Mouse (Mus musculus) heart, embryonic 14.5 days (tissue): ENCODE data around the gene Msh5. TPM values are rescaled to one million over a fixed set of nuclear protein-coding genes. Genes with fewer than 3 reads are reported as not detected.

Experiments
- ATAC-seq: fragments of 200-750 bp; cut with Nextera tagmentation; 2 replicates; pipeline ENCODE4 v1.8.0; 2017; ENCODE audit warnings: low read depth, moderate TSS enrichment; ENCODE audit not compliant: insufficient number of reproducible peaks, insufficient read depth, low FRiP score
- H3K27ac ChIP-seq, 2 experiments: fragments of 200-500 bp in 1 of 2; fragments of 300-500 bp in 1 of 2; sonication (generic) in 1 of 2; replicated peaks in 1 of 2; 2 replicates each; pipeline ENCODE4 v1.5.1; 2012 to 2014; ENCODE audit warnings: low read depth in 2 of 2, low read length in 2 of 2, control low read depth in 1 of 2, mild to moderate bottlenecking in 1 of 2, mixed read lengths in 1 of 2; ENCODE audit not compliant: control insufficient read depth in 1 of 2, insufficient read depth in 1 of 2
- H3K27me3 ChIP-seq: fragments of 300-500 bp; sonication (generic); 2 replicates; pipeline ENCODE4 v1.6.1; 2014; ENCODE audit warnings: mild to moderate bottlenecking, low read length, control low read depth; ENCODE audit not compliant: control insufficient read depth, insufficient read depth
- H3K36me3 ChIP-seq: fragments of 300-500 bp; sonication (generic); 2 replicates; pipeline ENCODE4 v1.6.1; 2014; ENCODE audit warnings: mild to moderate bottlenecking, control low read depth, low read length, mixed read lengths; ENCODE audit not compliant: control insufficient read depth, insufficient read depth
- H3K4me1 ChIP-seq, 2 experiments: fragments of 200-500 bp in 1 of 2; fragments of 300-500 bp in 1 of 2; sonication (generic) in 1 of 2; 2 replicates each; pipeline ENCODE4 v1.6.1; 2012 to 2014; ENCODE audit warnings: low read length in 2 of 2, control low read depth in 1 of 2, mixed read lengths in 1 of 2; ENCODE audit not compliant: control insufficient read depth in 2 of 2, insufficient read depth in 2 of 2
- H3K4me2 ChIP-seq: fragments of 300-500 bp; sonication (generic); 2 replicates; pipeline ENCODE4 v1.6.1; 2014; ENCODE audit warnings: mild to moderate bottlenecking, low read length
- H3K4me3 ChIP-seq, 2 experiments: fragments of 200-500 bp in 1 of 2; fragments of 300-500 bp in 1 of 2; sonication (generic) in 1 of 2; 2 replicates each; pipeline ENCODE4 v1.5.1; 2012 to 2014; ENCODE audit warnings: low read length in 2 of 2, mild to moderate bottlenecking in 2 of 2, control low read depth in 1 of 2, low read depth in 1 of 2, moderate library complexity in 1 of 2; ENCODE audit not compliant: control insufficient read depth in 1 of 2, insufficient read depth in 1 of 2
- H3K9ac ChIP-seq: fragments of 300-500 bp; sonication (generic); 2 replicates; pipeline ENCODE4 v1.6.1; 2014; ENCODE audit warnings: mild to moderate bottlenecking, low read length
- H3K9me3 ChIP-seq: fragments of 300-500 bp; sonication (generic); 2 replicates; pipeline ENCODE4 v1.6.1; 2016; ENCODE audit warnings: low read length, control low read depth; ENCODE audit not compliant: control insufficient read depth
- WGBS: fragments of 180-500 bp; shearing (Covaris S2); extraction: QIAGEN DNeasy Blood & Tissue Kit; methylation state at CpG from one replicate; pipeline ENCODE4 v1.1.7; 2014; 5-methylcytosine and 5-hydroxymethylcytosine counted together
- polyA plus RNA-seq: library from polyadenylated mRNA; unstranded; fragments of >200 nt; fragmentation: Nextera tagmentation; extraction: Ambion mirVana; gene quantifications from 2 replicates; pipeline ENCODE4 v1.2.1, GENCODE M21; 2014

The Msh5 gene
- polyA plus RNA-seq, 1 experiment from 2014 or later, result 2.6 TPM

- Histone ChIP-seq H3K4me2 (no peak overlapping the region), H3K36me3 (no peaks in the 10 kb centered on the region), H3K9ac (no peak overlapping the region), H3K27me3 (no peaks in the 10 kb centered on the region), H3K9me3 (no peaks in the 10 kb centered on the region), H3K4me1 (peaks cover 6 to 14% of the 10 kb centered on the region in 2 experiments; a peak in 2 of 4 replicates), H3K27ac (no peak overlapping the region), H3K4me3 (no peak overlapping the region)
- 87% methylated on average over 11 of the region's 11 CpGs for WGBS
- ATAC-seq, result no peak
Observed at GRCm38 (mm10) chr17:35031272-35031671, 15.3 kb downstream of the Msh5 start.

GRCm38 (mm10) chr17:35029691-35030532 lies 16.6 kb downstream of the Msh5 start:
- H3K36me3 ChIP-seq, result no peaks in the 10 kb centered on the region
- H3K4me1 ChIP-seq, result peaks cover 6 to 14% of the 10 kb centered on the region in 2 experiments; a peak in 2 of 4 replicates
- H3K4me2 ChIP-seq, result no peak overlapping the region
- ATAC-seq, result no peak
- H3K27me3 ChIP-seq, result no peaks in the 10 kb centered on the region
- no peak overlapping the region for H3K4me3 ChIP-seq
- H3K9ac ChIP-seq, result 0 out of 2 replicates have a peak overlapping the region, but pooled peaks have one; percentile 25
- no peak overlapping the region for H3K27ac ChIP-seq
- 41% methylated on average over 19 of the region's 19 CpGs for WGBS
- H3K9me3 ChIP-seq, result no peaks in the 10 kb centered on the region

- Histone ChIP-seq H3K9me3 (no peaks in the 10 kb centered on the region), H3K4me3 (no peak overlapping the region), H3K9ac (no peak overlapping the region), H3K4me2 (no peak overlapping the region), H3K27me3 (no peaks in the 10 kb centered on the region), H3K36me3 (no peaks in the 10 kb centered on the region), H3K27ac (no peak overlapping the region), H3K4me1 (peaks cover 16 to 29% of the 10 kb centered on the region in 2 experiments)
- 64% methylated on average over 2 of the region's 2 CpGs for WGBS
- ATAC-seq, result no peak
Observed at GRCm38 (mm10) chr17:35028315-35028714, 18.2 kb downstream of the Msh5 start.

- Histone ChIP-seq H3K9me3 (no peaks in the 10 kb centered on the region), H3K4me3 (no peak within 1 kb of the TSS), H3K36me3 (no peaks in the 10 kb centered on the region), H3K9ac (peak within 1 kb of the TSS; percentile 41), H3K4me2 (no peak within 1 kb of the TSS), H3K4me1 (peaks cover 19 to 30% of the 10 kb centered on the region in 2 experiments), H3K27ac (peak within 1 kb of the TSS in 1 of 2 experiments; percentile 50; a peak in 2 of 4 replicates), H3K27me3 (no peaks in the 10 kb centered on the region)
- no peak for ATAC-seq
- WGBS, result 40% methylated on average over 13 of the region's 13 CpGs
Observed at GRCm38 (mm10) chr17:35027277-35028068, 19.1 kb downstream of the Msh5 start, which contains the start of gene Sapcd1. Gene Sapcd1, minus strand, starts transcription at chr17:35028016.

- 75% methylated on average over 5 of the region's 5 CpGs for WGBS
- no peaks in the 10 kb centered on the region for H3K9me3 ChIP-seq
- H3K9ac ChIP-seq, result no peak overlapping the region
- H3K27me3 ChIP-seq, result no peaks in the 10 kb centered on the region
- no peak overlapping the region for H3K27ac ChIP-seq
- H3K4me1 ChIP-seq, result peaks cover 25 to 39% of the 10 kb centered on the region in 2 experiments
- H3K4me3 ChIP-seq, result no peak overlapping the region
- no peak overlapping the region for H3K4me2 ChIP-seq
- ATAC-seq, result no peak
- no peaks in the 10 kb centered on the region for H3K36me3 ChIP-seq
Observed at GRCm38 (mm10) chr17:35026206-35026605, 20.3 kb downstream of the Msh5 start.

- Histone ChIP-seq H3K27ac (no peak overlapping the region), H3K27me3 (no peaks in the 10 kb centered on the region), H3K4me1 (peaks cover 25 to 37% of the 10 kb centered on the region in 2 experiments), H3K4me2 (no peak overlapping the region), H3K36me3 (no peaks in the 10 kb centered on the region), H3K4me3 (no peak overlapping the region), H3K9me3 (no peaks in the 10 kb centered on the region), H3K9ac (no peak overlapping the region)
- no peak for ATAC-seq
- 65% methylated on average over 5 of the region's 10 CpGs for WGBS
Observed at GRCm38 (mm10) chr17:35024691-35025488, 21.7 kb downstream of the Msh5 start.

- no peak for ATAC-seq
- H3K36me3 ChIP-seq, result no peaks in the 10 kb centered on the region
- H3K27me3 ChIP-seq, result no peaks in the 10 kb centered on the region
- H3K27ac ChIP-seq, result no peak overlapping the region
- 56% methylated on average over 13 of the region's 13 CpGs for WGBS
- no peak overlapping the region for H3K4me3 ChIP-seq
- H3K4me1 ChIP-seq, result peaks cover 25 to 34% of the 10 kb centered on the region in 2 experiments
- no peak overlapping the region for H3K9ac ChIP-seq
- H3K9me3 ChIP-seq, result no peaks in the 10 kb centered on the region
- H3K4me2 ChIP-seq, result no peak overlapping the region
Observed at GRCm38 (mm10) chr17:35024261-35024660, 22.3 kb downstream of the Msh5 start.
